ENCODE assay signal across 39 mouse cellular contexts in the genomic region with DNA sequence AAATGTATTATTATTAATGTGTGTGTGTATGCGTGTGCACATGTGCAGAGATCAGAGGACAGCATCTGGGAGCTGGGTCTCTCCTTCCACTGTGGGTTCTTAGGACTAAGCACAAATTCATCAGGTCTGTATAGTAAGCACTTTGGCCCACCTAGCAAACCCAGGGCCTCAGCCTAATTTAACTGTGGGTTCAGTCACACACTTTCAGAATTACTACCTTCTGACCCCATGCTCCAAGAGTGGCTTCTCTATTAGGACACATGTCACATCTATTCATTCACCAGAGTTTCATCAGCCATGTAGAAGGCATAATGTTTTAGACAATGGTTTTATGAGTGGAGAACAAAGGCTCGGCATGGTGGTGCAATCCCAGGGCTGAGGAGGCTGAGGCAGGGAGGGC. TPM values are rescaled to one million over a fixed set of nuclear protein-coding genes. Genes with fewer than 3 reads are reported as not detected.
"Had no signal": no experiment of that assay in that cellular context is flagged by ENCODE, and none has a peak within 500 bp of the region (broad histone marks: within the 10 kb centered on the region; RNA-seq: fewer than 3 reads in every experiment).

No protein-coding gene starts in this region.

- H3K27me3 ChIP-seq: heart, embryonic 12.5 days; heart, embryonic 13.5 days; heart, embryonic 15.5 days; hindbrain, embryonic 12.5 days; hindbrain, embryonic 13.5 days; hindbrain, embryonic 15.5 days; intestine, embryonic 15.5 days; kidney, embryonic 15.5 days had no signal

- H3K4me2 ChIP-seq: heart, embryonic 11.5 days; heart, embryonic 12.5 days; heart, embryonic 13.5 days; heart, embryonic 15.5 days; hindbrain, embryonic 12.5 days; hindbrain, embryonic 13.5 days; hindbrain, embryonic 14.5 days; hindbrain, embryonic 15.5 days; intestine, embryonic 15.5 days; kidney, embryonic 15.5 days had no signal

- H3K9ac ChIP-seq: heart, embryonic 12.5 days; heart, embryonic 13.5 days; heart, embryonic 15.5 days; hindbrain, embryonic 12.5 days; hindbrain, embryonic 13.5 days; hindbrain, embryonic 14.5 days; hindbrain, embryonic 15.5 days; intestine, embryonic 15.5 days; kidney, embryonic 15.5 days had no signal

- H3K4me1 ChIP-seq: heart, embryonic 10.5 days; heart, embryonic 12.5 days; heart, embryonic 13.5 days; heart, embryonic 15.5 days; hindbrain, embryonic 10.5 days; hindbrain, embryonic 12.5 days; hindbrain, embryonic 13.5 days; hindbrain, embryonic 15.5 days; intestine, embryonic 15.5 days; kidney, embryonic 15.5 days had no signal

- H3K4me3 ChIP-seq: heart, embryonic 10.5 days; heart, embryonic 12.5 days; heart, embryonic 13.5 days; heart, embryonic 15.5 days; hindbrain, embryonic 10.5 days; hindbrain, embryonic 12.5 days; hindbrain, embryonic 13.5 days; hindbrain, embryonic 15.5 days; intestine, embryonic 15.5 days; kidney, embryonic 15.5 days; layer of hippocampus, adult 2 months had no signal

- ATAC-seq: hindbrain, embryonic 16.5 days; hindbrain, postnatal 0 days; inflammation-experienced regulatory T-cells, adult 6 months; intestine, embryonic 15.5 days; intestine, embryonic 16.5 days; intestine, postnatal 0 days had no signal

- H3K27ac ChIP-seq: heart, embryonic 10.5 days; heart, embryonic 13.5 days; heart, embryonic 15.5 days; hindbrain, embryonic 10.5 days; hindbrain, embryonic 12.5 days; hindbrain, embryonic 13.5 days; hindbrain, embryonic 14.5 days; hindbrain, embryonic 15.5 days; hindbrain, postnatal 0 days; intestine, embryonic 15.5 days; kidney, embryonic 15.5 days; kidney, postnatal 0 days; layer of hippocampus, adult 2 months had no signal

- H3K9me3 ChIP-seq: heart, embryonic 10.5 days; heart, embryonic 12.5 days; heart, embryonic 13.5 days; heart, embryonic 15.5 days; hindbrain, embryonic 10.5 days; hindbrain, embryonic 12.5 days; hindbrain, embryonic 13.5 days; hindbrain, embryonic 15.5 days; intestine, embryonic 15.5 days; kidney, embryonic 15.5 days had no signal

- DNase-seq: heart, postnatal 10 days; heart, postnatal 14 days; heart, postnatal 36 days; heart, postnatal 4 days; kidney, adult 11 months; kidney, adult 18-20 months; kidney, adult 2 months; kidney, adult 8-10 months; kidney, adult 9 months; kidney, postnatal 10 days; kidney, postnatal 14 days; kidney, postnatal 36 days; kidney, postnatal 4 days; layer of hippocampus, adult 9-11 months; layer of hippocampus, postnatal 36 days had no signal

RNA-seq across cellular contexts. Expression of gene Ngp, which starts 13.5 kb away (rescaled TPM):
- total RNA-seq: heart, postnatal 25 days; layer of hippocampus, adult 18-20 months; layer of hippocampus, adult 2 months; layer of hippocampus, postnatal 14 days; layer of hippocampus, postnatal 36 days had no signal
- polyA plus RNA-seq: heart, embryonic 10.5 days; hindbrain, embryonic 10.5 days; kidney, embryonic 14.5 days; large intestine, adult 2 months had no signal
